8 mouse cellular contexts compared by ENCODE assay signal in genomic region chr10:81426897-81427296, GRCm38 (mm10). TPM values are rescaled to one million over a fixed set of nuclear protein-coding genes. Genes with fewer than 3 reads are reported as not detected.
DNase-seq lines count a peak whose midpoint lies in the region; ATAC-seq lines count a peak whose summit lies in the region.

No protein-coding gene starts in this region.

- peaks cover 45% of the 10 kb centered on the region for H3K4me1 ChIP-seq in lung, embryonic 15.5 days

- WGBS in lung, embryonic 15.5 days, result 1% methylated on average over 38 of the region's 38 CpGs

- peak; percentile 9 for DNase-seq in ES-CJ7 (ENCODE audit: low read depth, low spot score)
- DNase-seq in adrenal gland, postnatal 14 days, result peak; percentile 88
- DNase-seq in heart, postnatal 14 days, result peak; percentile 79 to 83
- peak; percentile 85 to 89 for DNase-seq in kidney, postnatal 36 days
- DNase-seq in ovary, postnatal 10 days (ENCODE audit: low spot score), result peak; percentile 45

- 0 out of 2 replicates have a peak, but pooled peaks cover 3% of the 10 kb centered on the region for H3K27me3 ChIP-seq in lung, embryonic 15.5 days

- H3K9ac ChIP-seq in lung, embryonic 15.5 days, result peak overlapping the region; percentile 78

- no peaks in the 10 kb centered on the region for H3K36me3 ChIP-seq in lung, embryonic 15.5 days

- peak overlapping the region; percentile 74 for H3K4me3 ChIP-seq in lung, embryonic 15.5 days

- H3K27ac ChIP-seq in lung, embryonic 15.5 days, result peak overlapping the region; percentile 78

- no peaks in the 10 kb centered on the region for H3K9me3 ChIP-seq in lung, embryonic 15.5 days

- ATAC-seq in erythroid progenitor cell, adult 5-6 weeks (replicated peaks; ENCODE audit: low FRiP score, poor library complexity, severe bottlenecking), result peak; percentile 47; the same call in 1 of the 2 replicates
- no peak for ATAC-seq in lung, embryonic 15.5 days (ENCODE audit: borderline replicate concordance, extremely low read depth, low FRiP score, low TSS enrichment)
- no peak for ATAC-seq in granulocyte monocyte progenitor cell, adult 5-6 weeks (replicated peaks; ENCODE audit: poor library complexity, severe bottlenecking)

- peak overlapping the region; percentile 89 for H3K4me2 ChIP-seq in lung, embryonic 15.5 days

- intact Hi-C loops in heart, postnatal 14 days (cut with DNase I), result no loop called here

RNA-seq across cellular contexts. Expression of gene Nfic, which starts 28.5 kb away (rescaled TPM):
- 90.1 and 104 TPM in 2 replicates for total RNA-seq in adrenal gland, postnatal 14 days (2021)
- total RNA-seq in erythroid progenitor cell, adult 5-6 weeks (2015; ENCODE audit: low replicate concordance), result 10.1 and 15.1 TPM in 2 replicates
- total RNA-seq in erythroid progenitor cell, adult 5-6 weeks (2017; ENCODE audit: low replicate concordance), result 0.45 and 0.90 TPM in 2 replicates
- 100 to 1,000 TPM; 133 TPM for total RNA-seq in heart, postnatal 14 days (2021)
- polyA plus RNA-seq in lung, embryonic 15.5 days (2015; fragmentation: Nextera tagmentation; extraction: Ambion mirVana), result 86.0 and 87.2 TPM in 2 replicates
- total RNA-seq in granulocyte monocyte progenitor cell, adult 5-6 weeks (2014; fragmentation: Nextera tagmentation), result 39.6 and 41.7 TPM in 2 replicates
- total RNA-seq in granulocyte monocyte progenitor cell, adult 5-6 weeks (2017), result 5.3 and 10.5 TPM in 2 replicates

RNA-seq across cellular contexts. Expression of gene Smim24, which starts 34.0 kb away (rescaled TPM):
- 0.94 and 1.9 TPM in 2 replicates for total RNA-seq in adrenal gland, postnatal 14 days (2021)
- total RNA-seq in erythroid progenitor cell, adult 5-6 weeks (2015; ENCODE audit: low replicate concordance), result 5.4 and 7.5 TPM in 2 replicates
- total RNA-seq in erythroid progenitor cell, adult 5-6 weeks (2017; ENCODE audit: low replicate concordance), result 4.2 TPM in 1 of 2 replicates, not detected in the other
- total RNA-seq in heart, postnatal 14 days (2021), result 1 to 10 TPM; 1.9 to 2.0 TPM
- polyA plus RNA-seq in lung, embryonic 15.5 days (2015; fragmentation: Nextera tagmentation; extraction: Ambion mirVana), result 4.4 TPM in 2 replicates
- total RNA-seq in granulocyte monocyte progenitor cell, adult 5-6 weeks (2014; fragmentation: Nextera tagmentation), result 37.5 and 43.6 TPM in 2 replicates
- 11.5 and 13.3 TPM in 2 replicates for total RNA-seq in granulocyte monocyte progenitor cell, adult 5-6 weeks (2017)

RNA-seq across cellular contexts. Expression of gene Gm48552, which starts 38.1 kb away (rescaled TPM):
- 0.64 and 2.1 TPM in 2 replicates for total RNA-seq in adrenal gland, postnatal 14 days (2021)
- not detected in 2 replicates for total RNA-seq in erythroid progenitor cell, adult 5-6 weeks (2015; ENCODE audit: low replicate concordance)
- not detected in 2 replicates for total RNA-seq in erythroid progenitor cell, adult 5-6 weeks (2017; ENCODE audit: low replicate concordance)
- total RNA-seq in heart, postnatal 14 days (2021), result under 1 TPM; 0.65 to 0.83 TPM
- 0.45 and 2.3 TPM in 2 replicates for polyA plus RNA-seq in lung, embryonic 15.5 days (2015; fragmentation: Nextera tagmentation; extraction: Ambion mirVana)
- 2.2 TPM in 1 of 2 replicates, not detected in the other for total RNA-seq in granulocyte monocyte progenitor cell, adult 5-6 weeks (2014; fragmentation: Nextera tagmentation)
- not detected in 2 replicates for total RNA-seq in granulocyte monocyte progenitor cell, adult 5-6 weeks (2017)

RNA-seq across cellular contexts. Expression of gene Gm48551, which starts 42.6 kb away (rescaled TPM):
- 0.48 and 1.6 TPM in 2 replicates for total RNA-seq in adrenal gland, postnatal 14 days (2021)
- total RNA-seq in erythroid progenitor cell, adult 5-6 weeks (2015; ENCODE audit: low replicate concordance), result 2.1 and 4.3 TPM in 2 replicates
- total RNA-seq in erythroid progenitor cell, adult 5-6 weeks (2017; ENCODE audit: low replicate concordance), result not detected in 2 replicates
- total RNA-seq in heart, postnatal 14 days (2021), result under 1 TPM; 0.51 to 0.84 TPM
- polyA plus RNA-seq in lung, embryonic 15.5 days (2015; fragmentation: Nextera tagmentation; extraction: Ambion mirVana), result 1.6 and 2.7 TPM in 2 replicates
- total RNA-seq in granulocyte monocyte progenitor cell, adult 5-6 weeks (2014; fragmentation: Nextera tagmentation), result 4.0 TPM in 1 of 2 replicates, not detected in the other
- total RNA-seq in granulocyte monocyte progenitor cell, adult 5-6 weeks (2017), result 0.30 TPM in 1 of 2 replicates, not detected in the other

RNA-seq across cellular contexts. Expression of gene Dohh, which starts 42.7 kb away (rescaled TPM):
- total RNA-seq in adrenal gland, postnatal 14 days (2021), result 52.6 and 55.6 TPM in 2 replicates
- 8.8 TPM in 1 of 2 replicates, not detected in the other for total RNA-seq in erythroid progenitor cell, adult 5-6 weeks (2015; ENCODE audit: low replicate concordance)
- 4.0 and 17.2 TPM in 2 replicates for total RNA-seq in erythroid progenitor cell, adult 5-6 weeks (2017; ENCODE audit: low replicate concordance)
- total RNA-seq in heart, postnatal 14 days (2021), result 10 to 100 TPM; 47.6 to 55.3 TPM
- polyA plus RNA-seq in lung, embryonic 15.5 days (2015; fragmentation: Nextera tagmentation; extraction: Ambion mirVana), result 75.9 and 79.8 TPM in 2 replicates
- total RNA-seq in granulocyte monocyte progenitor cell, adult 5-6 weeks (2014; fragmentation: Nextera tagmentation), result 12.2 and 34.9 TPM in 2 replicates
- 41.8 and 46.2 TPM in 2 replicates for total RNA-seq in granulocyte monocyte progenitor cell, adult 5-6 weeks (2017)

Comparison
In these comparisons a context has a peak if more than half of its experiments do, and no peak if none do; other contexts are left out.
1. DNase-seq: peak in every context shown above with its lines; median percentile 88 in adrenal gland, postnatal 14 days; 87 in kidney, postnatal 36 days; 81 in heart, postnatal 14 days; 45 in ovary, postnatal 10 days; 9 in ES-CJ7.